Mouse (Mus musculus) testis, postnatal 14 days (tissue): ENCODE data around the gene Gsg1l.

ENCODE experiments used
- DNase-seq: peaks from one replicate; pipeline ENCODE4 v3.0.0; 2021; ENCODE audit warnings: low spot score

The Gsg1l gene

GRCm38 (mm10) chr7:125934319-125934718 lies 147.9 kb downstream of the Gsg1l start:
- DNase-seq, result no peak

DNA sequence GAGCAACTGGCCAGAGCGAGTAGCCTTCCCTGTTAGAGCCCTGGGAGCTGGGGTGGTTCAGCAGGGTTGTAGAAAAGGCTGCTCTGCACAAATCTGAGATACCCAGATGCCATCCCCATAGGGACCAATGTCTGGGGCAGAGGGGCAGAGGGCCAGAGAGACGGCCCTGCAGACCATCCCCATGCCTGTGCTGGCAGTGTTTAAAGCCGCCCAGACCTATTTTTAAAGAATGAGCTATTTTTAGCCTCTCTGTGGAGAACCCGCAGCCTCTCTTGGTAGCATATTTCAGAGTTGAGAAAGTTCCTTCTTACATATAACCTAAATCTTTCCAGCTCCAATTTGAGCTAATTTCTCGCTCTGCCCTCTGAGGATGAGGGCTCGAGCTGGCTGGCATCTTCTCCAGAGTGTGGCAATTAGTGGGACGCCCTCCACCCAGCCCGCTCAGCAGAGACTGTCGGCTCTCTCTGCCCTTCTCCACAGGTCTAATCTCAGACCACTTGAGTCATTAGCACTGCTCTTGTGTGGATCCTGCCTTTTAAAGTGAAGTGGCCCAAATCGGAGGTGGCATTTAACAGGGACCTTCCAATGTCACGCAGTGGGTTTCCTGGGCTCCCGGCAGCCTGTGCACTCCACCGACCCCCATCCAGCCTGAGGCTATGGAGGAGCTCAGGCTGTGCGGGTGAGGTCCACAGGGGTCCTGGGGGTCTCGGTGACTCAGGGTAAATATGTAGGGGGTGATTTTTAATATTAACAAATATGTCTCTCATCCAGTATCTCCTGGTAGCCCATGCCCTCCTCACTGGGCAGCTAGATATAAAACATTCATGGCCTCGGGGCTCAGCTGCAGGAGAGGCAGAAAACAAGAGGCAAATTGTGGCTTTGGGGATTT lies 148.6 kb downstream of the Gsg1l start:
- no peak for DNase-seq

DNA sequence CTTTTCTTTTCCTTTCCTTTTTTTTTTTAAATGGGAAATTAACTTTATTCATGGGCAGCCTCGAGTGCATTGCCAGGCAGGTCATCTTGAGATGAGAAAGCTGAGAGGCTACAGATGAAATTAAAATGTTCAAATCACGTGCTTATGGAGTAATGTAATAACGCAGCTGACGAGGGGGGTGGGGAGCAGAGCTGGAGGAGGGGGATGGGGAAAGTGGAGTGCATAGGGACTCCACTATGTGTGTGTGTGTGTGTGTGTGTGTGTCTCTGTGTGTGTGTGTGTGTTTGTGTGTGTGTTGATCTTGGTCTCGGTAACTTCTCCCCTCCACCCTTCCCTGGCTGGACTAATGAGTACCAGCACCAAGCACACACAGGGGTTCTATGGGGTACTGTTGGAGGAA lies 150.6 kb downstream of the Gsg1l start:
- DNase-seq, result no peak

DNA sequence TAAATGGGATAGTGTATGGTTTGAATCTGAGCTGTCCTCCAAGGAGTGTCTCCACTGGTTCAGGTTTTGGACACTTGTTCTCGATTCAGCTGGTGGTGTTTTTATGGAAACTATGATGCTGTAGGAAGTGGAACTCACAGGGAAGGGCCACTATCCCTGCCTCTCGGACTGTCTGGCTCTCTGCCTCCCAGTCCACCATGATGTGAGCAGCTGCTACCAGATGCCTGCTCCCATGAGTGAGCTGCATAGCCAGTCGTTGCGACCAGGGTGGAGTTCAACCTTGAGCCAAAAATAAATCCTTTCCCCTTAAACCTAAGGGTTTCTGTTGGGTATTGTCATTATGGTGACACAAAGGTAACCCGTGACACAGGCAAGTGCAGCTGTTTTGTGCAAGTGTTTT lies 158.2 kb downstream of the Gsg1l start:
- no peak for DNase-seq

GRCm38 (mm10) chr7:125920801-125921200 lies 161.4 kb downstream of the Gsg1l start:
- DNase-seq, result no peak

DNA sequence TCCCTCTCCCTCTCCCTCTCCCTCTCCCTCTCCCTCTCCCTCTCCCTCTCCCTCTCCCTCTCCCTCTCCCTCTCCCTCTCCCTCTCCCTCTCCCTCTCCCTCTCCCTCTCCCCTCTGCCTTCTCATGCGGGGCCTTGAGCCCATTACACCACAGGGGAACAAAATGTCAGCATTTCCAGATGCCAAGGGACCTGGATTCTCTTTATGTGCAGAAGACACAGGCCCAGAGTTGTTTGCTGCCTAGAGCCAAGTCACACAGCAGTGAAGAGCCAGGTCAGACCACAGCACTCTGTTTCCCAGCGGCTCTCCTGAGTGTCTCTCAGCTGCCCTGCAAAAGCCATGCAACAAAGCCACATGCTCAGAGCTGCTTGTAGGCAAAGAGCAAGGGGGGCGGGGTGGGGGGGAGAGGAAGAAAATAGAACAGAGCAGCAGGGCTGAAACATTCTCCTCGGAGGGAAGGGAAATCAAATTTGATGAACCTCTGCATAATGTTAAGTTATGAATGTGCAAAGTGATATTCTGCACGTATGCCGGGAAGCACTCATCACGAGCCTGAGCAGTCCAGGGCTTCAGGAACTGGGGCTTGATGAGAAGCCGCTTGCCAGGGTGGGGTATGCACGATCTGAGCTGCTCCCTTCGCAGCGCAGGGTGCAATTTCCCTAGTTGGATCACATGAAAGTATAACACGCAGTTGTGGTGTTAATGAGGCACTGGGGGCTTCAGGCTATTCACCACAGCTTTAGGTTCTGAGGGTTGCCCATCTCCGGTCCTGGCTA lies 181.6 kb downstream of the Gsg1l start:
- no peak for DNase-seq

DNA sequence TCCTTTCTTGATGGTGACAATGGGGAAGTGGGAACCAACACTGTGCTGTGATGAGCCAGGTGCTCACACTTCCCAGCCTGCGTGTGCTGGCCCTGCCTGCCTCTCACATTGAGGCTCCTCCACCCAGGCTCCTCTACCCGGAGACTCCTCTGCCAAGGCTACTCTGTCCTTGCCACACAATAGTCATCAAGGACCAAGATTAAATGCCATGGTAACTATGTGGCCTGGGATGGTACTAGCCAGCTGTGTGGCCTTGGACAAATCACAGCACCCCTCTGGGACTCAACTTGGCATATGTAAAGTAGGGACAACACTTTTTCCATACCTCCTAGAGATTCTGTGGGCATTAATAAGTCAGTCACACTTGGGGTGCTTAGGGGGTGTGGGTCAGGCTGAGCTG lies 182.3 kb downstream of the Gsg1l start:
- DNase-seq, result no peak

- peak; percentile 30 for DNase-seq
Measured at GRCm38 (mm10) chr7:125899036-125899435, 183.2 kb downstream of the Gsg1l start.

DNA sequence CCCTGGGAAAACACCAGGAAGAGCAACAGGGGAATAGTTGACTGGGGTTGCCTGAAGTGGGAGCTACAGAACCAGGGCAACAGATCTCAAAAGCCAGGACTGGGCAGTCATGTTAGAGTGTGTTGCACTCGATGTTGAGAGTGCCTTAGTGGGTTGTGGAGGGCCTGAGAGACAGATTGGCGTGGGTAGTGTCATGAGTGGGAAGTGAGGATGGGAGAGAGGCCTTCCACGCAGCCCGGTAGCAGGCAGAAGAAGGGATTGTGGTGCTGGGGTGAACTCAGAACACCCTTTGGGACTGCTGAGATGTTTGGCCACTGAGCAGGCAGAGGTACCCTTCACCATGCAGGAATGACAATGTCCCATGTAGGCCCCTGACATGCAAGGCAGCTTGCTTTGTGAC lies 185.2 kb downstream of the Gsg1l start:
- DNase-seq, result no peak

DNA sequence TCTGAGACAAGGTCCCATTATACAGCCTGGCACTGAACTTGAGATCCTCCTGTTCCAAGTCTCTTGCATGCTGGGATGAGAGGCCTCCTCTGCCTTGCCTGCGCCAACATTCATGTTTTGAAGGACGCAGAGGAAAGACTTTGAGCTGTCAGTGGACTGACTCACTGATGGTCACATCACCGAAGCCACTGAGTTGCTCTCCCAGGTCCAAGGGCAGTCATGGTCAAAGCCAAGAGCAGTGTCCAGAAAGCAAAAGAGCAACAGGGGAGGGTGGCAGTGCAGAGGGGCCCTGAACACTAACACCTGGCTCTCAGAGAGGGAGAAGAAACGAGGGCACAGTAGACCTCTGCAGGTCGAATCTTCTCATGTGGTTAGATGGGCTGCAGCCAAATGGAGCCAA lies 188.6 kb downstream of the Gsg1l start:
- DNase-seq, result no peak

- DNase-seq, result no peak
Measured at GRCm38 (mm10) chr7:125888373-125888772, 193.8 kb downstream of the Gsg1l start.

DNA sequence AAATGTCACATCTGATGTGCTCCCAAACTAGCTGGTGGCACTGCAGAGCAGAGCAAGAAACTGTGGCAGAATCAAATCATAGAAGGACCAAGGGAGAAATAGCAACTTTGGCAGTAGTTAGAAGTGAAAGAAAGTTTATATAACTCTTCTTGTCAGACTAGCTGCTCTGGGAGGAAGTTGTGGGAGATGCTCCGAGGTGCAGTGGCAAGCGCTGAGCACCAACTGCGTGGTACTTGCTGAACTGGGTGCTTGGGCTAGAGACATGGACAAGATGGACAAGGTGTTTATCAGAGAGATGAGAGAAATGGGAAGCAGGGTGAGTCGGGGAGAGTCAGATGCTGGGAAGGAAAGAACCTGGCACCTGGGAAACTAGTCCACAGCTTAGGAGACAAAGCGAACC lies 194.4 kb downstream of the Gsg1l start:
- DNase-seq, result no peak

- no peak for DNase-seq
Measured at GRCm38 (mm10) chr7:125887124-125887523, 195.1 kb downstream of the Gsg1l start.

DNA sequence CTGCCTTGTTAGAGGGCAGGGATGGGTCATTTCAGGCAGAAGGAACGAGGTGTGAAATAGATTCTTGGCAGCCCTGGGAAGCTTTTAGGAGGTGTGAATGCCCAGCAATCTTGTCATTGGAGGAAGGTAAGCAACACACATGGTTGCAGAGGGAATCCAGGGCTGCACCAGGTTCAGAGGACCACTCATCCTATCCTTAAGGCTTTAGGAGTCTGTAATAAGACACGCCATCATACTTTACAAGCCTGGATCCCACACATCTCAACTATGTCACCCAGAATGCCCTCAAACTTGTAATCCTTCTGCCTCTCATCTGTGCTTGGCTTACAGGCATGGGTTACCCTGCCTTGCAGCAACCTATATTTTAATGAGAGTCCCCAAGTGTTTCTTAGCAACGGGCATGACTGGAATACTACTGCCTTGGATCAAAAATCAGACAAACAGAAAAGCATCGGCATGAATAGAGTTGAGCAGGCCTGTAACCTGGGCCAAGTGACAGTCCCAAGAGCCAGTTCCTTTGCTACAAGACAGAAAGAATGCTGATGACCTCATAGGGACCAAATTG lies 196.0 kb downstream of the Gsg1l start:
- DNase-seq, result no peak

DNA sequence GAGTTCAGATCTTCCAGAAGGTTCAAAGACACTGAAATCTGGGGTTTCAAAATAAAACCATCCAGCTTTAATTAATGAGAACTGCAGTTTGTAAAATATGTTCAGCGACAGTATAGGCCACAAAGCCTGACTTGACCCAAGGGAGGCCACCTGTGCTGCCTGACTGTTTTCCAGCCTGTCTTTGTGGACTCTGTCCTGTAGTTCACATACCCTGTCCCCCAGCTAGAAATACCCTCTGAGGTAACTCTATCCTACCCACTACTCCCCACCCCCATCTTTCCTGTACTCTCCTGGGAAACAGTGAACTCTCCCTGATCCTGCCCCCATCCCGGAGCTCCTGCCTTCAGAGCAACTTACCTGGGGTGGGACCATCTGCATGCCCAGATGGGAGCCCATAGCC lies 199.0 kb downstream of the Gsg1l start:
- no peak for DNase-seq

GRCm38 (mm10) chr7:125878040-125878439 lies 204.2 kb downstream of the Gsg1l start:
- no peak for DNase-seq

DNA sequence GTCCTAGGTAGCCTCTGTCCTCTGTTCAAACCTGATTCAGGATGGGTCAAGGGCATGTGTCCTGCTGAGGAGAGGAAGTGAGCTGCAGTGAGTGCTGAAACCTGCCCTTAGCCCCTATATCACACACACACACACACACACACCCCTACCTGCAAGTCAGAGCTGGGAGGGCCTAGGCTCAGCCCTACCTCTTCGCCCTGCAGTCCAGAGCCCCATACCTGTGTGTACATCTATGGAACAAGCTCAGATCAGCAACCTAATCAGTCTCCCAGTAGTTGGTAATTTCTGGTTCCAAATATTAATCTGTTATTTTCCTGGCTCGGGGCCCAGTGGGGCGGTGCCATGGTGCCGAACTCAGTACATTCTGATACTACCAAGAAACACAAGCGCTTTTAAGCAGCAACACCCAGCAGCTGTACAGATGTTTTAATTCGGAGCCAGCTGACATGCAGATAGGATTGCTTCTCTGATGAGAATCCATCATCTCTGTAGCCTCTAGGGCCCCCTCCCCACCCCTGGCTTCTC lies 208.2 kb downstream of the Gsg1l start:
- no peak for DNase-seq

- DNase-seq, result no peak
Measured at GRCm38 (mm10) chr7:125872874-125873273, 209.3 kb downstream of the Gsg1l start.

- peak; percentile 21 for DNase-seq
Measured at GRCm38 (mm10) chr7:125872202-125872580, 210.0 kb downstream of the Gsg1l start.

- no peak for DNase-seq
Measured at GRCm38 (mm10) chr7:125871404-125872201, 210.6 kb downstream of the Gsg1l start.

DNA sequence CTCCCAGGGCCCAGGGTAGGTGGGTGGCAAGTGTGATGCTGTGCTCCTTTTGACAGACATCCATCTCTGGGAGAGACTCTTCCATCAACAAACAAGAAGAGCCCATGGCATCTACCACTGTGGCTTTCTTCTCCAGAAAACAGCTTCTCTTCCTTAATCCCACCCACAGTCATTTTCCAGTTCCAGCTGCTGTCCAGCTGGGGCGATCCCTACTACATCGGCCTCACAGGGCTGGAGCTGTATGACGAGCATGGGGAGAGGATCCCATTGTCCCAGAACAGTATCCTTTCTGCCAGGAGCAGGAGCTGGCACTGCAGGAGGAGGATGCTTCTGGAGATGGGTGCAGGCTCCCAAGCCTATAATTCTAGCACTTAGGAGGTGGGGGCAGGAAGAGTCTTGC lies 213.6 kb downstream of the Gsg1l start:
- no peak for DNase-seq

DNA sequence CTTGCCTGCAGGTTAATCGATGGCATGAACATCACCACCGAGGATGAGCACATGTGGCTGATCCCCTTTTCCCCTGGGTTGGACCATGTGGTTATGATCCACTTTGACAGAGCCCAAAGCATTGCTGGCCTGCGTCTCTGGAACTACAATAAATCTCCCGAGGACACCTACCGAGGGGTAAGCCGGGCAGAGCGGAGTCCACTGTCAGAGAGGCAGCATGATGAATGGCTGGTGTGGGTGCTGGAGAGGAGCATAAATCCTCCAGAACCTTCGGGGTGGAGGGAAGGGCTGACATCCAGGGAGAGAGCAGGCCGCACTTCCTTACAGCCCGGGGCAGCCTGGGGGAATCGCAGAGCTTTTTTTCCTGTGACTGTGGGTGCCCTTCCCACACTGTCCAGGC lies 217.0 kb downstream of the Gsg1l start:
- DNase-seq, result no peak
